Mouse (Mus musculus): ENCODE results near the gene Gcm1. TPM values are rescaled to one million over a fixed set of nuclear protein-coding genes. Genes with fewer than 3 reads are reported as not detected.

Gcm1 gene
- polyA plus RNA-seq, 2 experiments = 0.03 to 0.11 TPM

DNA sequence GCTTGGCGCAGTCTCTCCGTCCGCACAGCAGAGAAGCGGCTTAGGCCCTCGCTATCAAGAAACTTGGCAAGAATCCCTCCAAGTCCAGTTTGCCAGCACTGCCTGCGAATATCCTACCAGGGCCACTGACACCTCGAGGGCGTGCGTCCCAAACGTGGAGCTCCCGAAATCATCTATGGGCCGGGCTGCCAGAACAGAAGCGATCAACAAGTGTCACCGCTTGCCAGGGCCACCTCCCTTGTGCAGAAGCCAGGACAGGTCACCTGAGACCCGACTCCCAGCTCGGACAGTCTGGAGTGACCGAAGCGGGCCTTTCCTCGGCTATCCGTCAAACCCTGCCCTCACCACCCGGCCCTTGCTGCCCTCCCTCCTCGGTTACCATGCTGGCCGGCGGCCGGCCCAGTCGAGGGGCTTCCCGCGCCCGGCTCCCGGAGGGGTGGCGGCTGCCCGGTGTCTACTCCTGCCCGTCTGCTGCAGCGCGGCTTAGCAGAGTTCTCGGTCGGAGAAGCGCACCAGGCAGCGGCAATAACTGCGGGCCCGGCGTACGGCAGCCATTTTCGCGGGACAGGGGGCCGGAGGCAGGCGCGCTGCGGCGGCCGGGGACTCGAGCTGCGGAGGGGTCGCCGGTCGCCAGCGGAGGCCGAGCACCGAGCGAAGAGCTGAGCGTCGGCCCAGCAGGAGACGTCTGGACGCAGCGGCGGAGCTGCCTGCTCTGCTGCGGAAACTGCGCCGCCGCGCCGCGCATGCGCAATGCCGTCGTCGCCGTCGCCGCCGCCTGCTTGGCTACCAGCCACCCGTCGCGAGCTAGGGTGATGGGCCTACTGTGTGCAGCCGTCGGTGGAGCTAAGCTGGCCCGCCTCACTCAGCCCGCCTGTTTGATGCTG lies 56.4 kb downstream of the Gcm1 start:
- DNase-seq (ENCODE audit: low spot score) (peak; percentile 77), ATAC-seq (ENCODE audit: low FRiP score, low read depth) (peak; percentile 81)
- Histone ChIP-seq H3K9ac (ENCODE audit: low read depth, low read length, severe bottlenecking) (peak overlapping the region; percentile 92), H3K4me2 (replicated peaks; ENCODE audit: low read depth, low read length, severe bottlenecking) (peak overlapping the region; percentile 79), H3K27ac (replicated peaks; ENCODE audit: low read depth, low read length) (peak overlapping the region; percentile 92), H3K4me3 (replicated peaks; ENCODE audit: low read length) (peak overlapping the region; percentile 91), H3K27me3 (ENCODE audit: control insufficient read depth, insufficient read depth, low read length) (no peaks in the 10 kb centered on the region), H3K36me3 (ENCODE audit: control insufficient read depth, insufficient read depth, low read length) (peaks cover 12% of the 10 kb centered on the region), H3K4me1 (ENCODE audit: control insufficient read depth, insufficient read depth, low read length) (peaks cover 21% of the 10 kb centered on the region), H3K9me3 (ENCODE audit: control insufficient read depth, low read length) (no peaks in the 10 kb centered on the region)
- whole genome bisulfite sequencing = under 1% methylated on average over 83 of the region's 88 CpGs
- TF ChIP-seq POLR2A (IDR thresholded peaks at IDR 0.05; ENCODE audit: borderline replicate concordance, extremely low read depth, insufficient read depth, insufficient read length) = peak; percentile 84; the same call in 1 of the 2 replicates

DNA sequence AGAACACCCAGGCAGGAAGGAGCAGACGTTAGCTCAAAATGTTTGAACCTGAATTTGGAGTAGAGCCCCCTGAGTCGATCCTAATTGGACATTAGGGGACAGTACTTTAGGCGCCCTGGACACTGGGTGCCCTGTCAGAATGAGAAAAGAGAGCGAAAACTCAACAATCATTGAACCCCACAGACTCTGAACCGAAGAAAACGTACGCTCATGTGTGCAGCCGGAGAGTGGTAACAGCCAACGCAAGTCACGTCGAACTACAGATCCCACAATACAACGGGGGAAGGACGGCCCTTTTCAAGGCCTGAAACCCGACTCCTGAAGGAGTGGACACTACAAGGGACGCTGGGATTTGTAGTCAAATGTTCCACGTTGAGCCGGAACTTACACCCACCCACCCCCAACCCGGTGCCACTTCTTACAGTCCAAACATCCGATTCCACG lies 57.1 kb downstream of the Gcm1 start, which contains the start of the genes Fbxo9 and Ick:
Gene Fbxo9, minus strand, starts transcription at position 270 of the 444 bp plus-strand sequence.
Gene Ick, plus strand, starts transcription at position 397 of the 444 bp plus-strand sequence.
- H3K9ac ChIP-seq (ENCODE audit: low read depth, low read length, severe bottlenecking) = peak within 1 kb of the TSS; percentile 92
- ATAC-seq (ENCODE audit: low FRiP score, low read depth) = peak; percentile 93
- no peaks in the 10 kb centered on the region for H3K27me3 ChIP-seq (ENCODE audit: control insufficient read depth, insufficient read depth, low read length)
- WGBS = 0% methylated on average over 20 of the region's 20 CpGs
- H3K36me3 ChIP-seq (ENCODE audit: control insufficient read depth, insufficient read depth, low read length) = peaks cover 8% of the 10 kb centered on the region; the same call in 1 of the 2 replicates
- H3K4me1 ChIP-seq (ENCODE audit: control insufficient read depth, insufficient read depth, low read length) = peaks cover 21% of the 10 kb centered on the region
- peak within 1 kb of the TSS; percentile 79 for H3K4me2 ChIP-seq (replicated peaks; ENCODE audit: low read depth, low read length, severe bottlenecking)
- H3K9me3 ChIP-seq (ENCODE audit: control insufficient read depth, low read length) = no peaks in the 10 kb centered on the region
- peak within 1 kb of the TSS; percentile 92 for H3K27ac ChIP-seq (replicated peaks; ENCODE audit: low read depth, low read length)
- peak within 1 kb of the TSS; percentile 91 for H3K4me3 ChIP-seq (replicated peaks; ENCODE audit: low read length)
- TF ChIP-seq POLR2A (IDR thresholded peaks at IDR 0.05; ENCODE audit: borderline replicate concordance, extremely low read depth, insufficient read depth, insufficient read length) = peak; percentile 38; the same call in 1 of the 2 replicates
- peak; percentile 98 for DNase-seq (ENCODE audit: low spot score)

DNA sequence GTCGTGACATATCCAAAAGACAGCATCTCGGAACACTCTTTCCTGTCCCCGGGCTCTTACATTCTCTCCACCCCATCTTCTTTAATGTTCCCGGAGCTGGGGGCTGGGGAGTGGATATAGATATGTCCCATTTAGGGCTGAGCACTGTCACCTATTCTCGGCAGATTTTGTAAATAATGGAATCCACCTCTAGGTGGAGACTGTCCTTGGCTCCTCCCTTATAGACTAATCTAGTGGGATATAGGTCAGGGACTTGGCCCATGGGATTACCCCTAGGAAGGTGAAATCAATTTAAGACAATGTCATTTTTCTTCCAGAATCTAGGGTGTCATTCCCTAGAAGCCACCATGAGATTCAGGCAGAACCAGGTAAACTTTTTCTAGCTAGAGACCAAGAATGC lies 57.9 kb downstream of the Gcm1 start:
- peak overlapping the region; percentile 79 for H3K4me2 ChIP-seq (replicated peaks; ENCODE audit: low read depth, low read length, severe bottlenecking)
- H3K4me3 ChIP-seq (replicated peaks; ENCODE audit: low read length) = peak overlapping the region; percentile 91
- no peak for TF ChIP-seq POLR2A (IDR thresholded peaks at IDR 0.05; ENCODE audit: borderline replicate concordance, extremely low read depth, insufficient read depth, insufficient read length)
- DNase-seq (ENCODE audit: low spot score) (no peak), ATAC-seq (ENCODE audit: low FRiP score, low read depth) (no peak)
- no peaks in the 10 kb centered on the region for H3K9me3 ChIP-seq (ENCODE audit: control insufficient read depth, low read length)
- H3K36me3 ChIP-seq (ENCODE audit: control insufficient read depth, insufficient read depth, low read length) = peaks cover 5% of the 10 kb centered on the region; the same call in 1 of the 2 replicates
- H3K9ac ChIP-seq (ENCODE audit: low read depth, low read length, severe bottlenecking) = 0 out of 2 replicates have a peak overlapping the region, but pooled peaks have one; percentile 92
- peaks cover 27% of the 10 kb centered on the region for H3K4me1 ChIP-seq (ENCODE audit: control insufficient read depth, insufficient read depth, low read length)
- H3K27ac ChIP-seq (replicated peaks; ENCODE audit: low read depth, low read length) = peak overlapping the region; percentile 27; the same call in 1 of the 2 replicates
- 46% methylated on average over 5 of the region's 5 CpGs for WGBS
- no peaks in the 10 kb centered on the region for H3K27me3 ChIP-seq (ENCODE audit: control insufficient read depth, insufficient read depth, low read length)

- Histone ChIP-seq H3K36me3 (ENCODE audit: control insufficient read depth, insufficient read depth, low read length) (no peaks in the 10 kb centered on the region), H3K27ac (replicated peaks; ENCODE audit: low read depth, low read length) (no peak overlapping the region), H3K27me3 (ENCODE audit: control insufficient read depth, insufficient read depth, low read length) (no peaks in the 10 kb centered on the region), H3K9me3 (ENCODE audit: control insufficient read depth, low read length) (no peaks in the 10 kb centered on the region), H3K4me3 (replicated peaks; ENCODE audit: low read length) (no peak overlapping the region), H3K4me1 (ENCODE audit: control insufficient read depth, insufficient read depth, low read length) (peaks cover 29% of the 10 kb centered on the region), H3K4me2 (replicated peaks; ENCODE audit: low read depth, low read length, severe bottlenecking) (no peak overlapping the region), H3K9ac (ENCODE audit: low read depth, low read length, severe bottlenecking) (no peak overlapping the region)
- no peak for TF ChIP-seq POLR2A (IDR thresholded peaks at IDR 0.05; ENCODE audit: borderline replicate concordance, extremely low read depth, insufficient read depth, insufficient read length)
- no peak for ATAC-seq (ENCODE audit: low FRiP score, low read depth)
- peak; percentile 33 for DNase-seq (ENCODE audit: low spot score)
- 45% methylated on average over 2 of the region's 2 CpGs for WGBS
These were observed 59.7 kb downstream of the Gcm1 start for GRCm38 (mm10) chr9:78111456-78111855.

DNA sequence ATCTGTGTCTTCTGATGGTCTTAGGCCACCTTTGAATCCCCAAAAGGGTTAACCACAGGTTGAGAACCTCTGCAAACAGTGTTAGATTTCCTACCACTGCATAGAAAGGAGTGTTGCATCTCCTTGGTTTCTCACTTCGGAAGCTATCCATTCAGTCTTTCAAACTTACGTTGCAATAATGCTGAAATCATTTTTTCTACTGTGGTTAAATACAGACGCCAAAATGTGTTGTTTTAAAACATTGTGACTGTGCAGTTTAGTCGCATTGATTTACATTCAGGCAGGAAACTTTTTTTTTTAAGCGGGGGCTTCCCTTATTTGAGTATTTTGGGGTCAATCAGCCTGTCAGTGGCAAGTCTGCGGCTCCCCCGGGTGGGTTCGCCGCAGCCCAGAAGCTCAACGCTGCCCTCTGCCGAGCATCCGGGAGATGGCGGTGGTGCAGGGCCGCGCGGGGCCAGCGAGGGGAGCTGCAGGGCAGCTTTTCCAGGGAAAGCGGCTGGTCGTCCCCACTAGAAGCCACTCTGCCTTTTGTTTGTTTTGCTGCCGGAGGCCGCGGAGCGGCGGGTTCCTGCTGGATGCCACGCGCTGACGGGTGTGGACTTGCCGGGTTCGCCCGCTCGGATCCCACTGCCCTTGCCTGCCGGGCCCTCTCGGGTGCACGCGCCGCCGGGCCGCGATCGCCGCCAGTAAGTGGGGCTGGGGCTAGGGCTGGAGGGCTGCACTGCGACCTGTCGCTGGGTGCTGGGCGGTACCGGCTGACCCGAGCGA lies 61.2 kb downstream of the Gcm1 start:
- ATAC-seq (ENCODE audit: low FRiP score, low read depth) (peak; percentile 76), DNase-seq (ENCODE audit: low spot score) (peak; percentile 91)
- Histone ChIP-seq H3K27me3 (ENCODE audit: control insufficient read depth, insufficient read depth, low read length) (no peaks in the 10 kb centered on the region), H3K9ac (ENCODE audit: low read depth, low read length, severe bottlenecking) (peak overlapping the region; percentile 99), H3K4me1 (ENCODE audit: control insufficient read depth, insufficient read depth, low read length) (peaks cover 19% of the 10 kb centered on the region), H3K36me3 (ENCODE audit: control insufficient read depth, insufficient read depth, low read length) (no peaks in the 10 kb centered on the region), H3K27ac (replicated peaks; ENCODE audit: low read depth, low read length) (peak overlapping the region; percentile 92), H3K4me2 (replicated peaks; ENCODE audit: low read depth, low read length, severe bottlenecking) (peak overlapping the region; percentile 63), H3K9me3 (ENCODE audit: control insufficient read depth, low read length) (no peaks in the 10 kb centered on the region), H3K4me3 (replicated peaks; ENCODE audit: low read length) (peak overlapping the region; percentile 93)
- 1% methylated on average over 45 of the region's 47 CpGs for WGBS
- TF ChIP-seq POLR2A (IDR thresholded peaks at IDR 0.05; ENCODE audit: borderline replicate concordance, extremely low read depth, insufficient read depth, insufficient read length) = peak; percentile 96

Data from limb, embryonic 14.5 days (tissue).